23 mouse cellular contexts compared by ENCODE assay signal in the genomic region with DNA sequence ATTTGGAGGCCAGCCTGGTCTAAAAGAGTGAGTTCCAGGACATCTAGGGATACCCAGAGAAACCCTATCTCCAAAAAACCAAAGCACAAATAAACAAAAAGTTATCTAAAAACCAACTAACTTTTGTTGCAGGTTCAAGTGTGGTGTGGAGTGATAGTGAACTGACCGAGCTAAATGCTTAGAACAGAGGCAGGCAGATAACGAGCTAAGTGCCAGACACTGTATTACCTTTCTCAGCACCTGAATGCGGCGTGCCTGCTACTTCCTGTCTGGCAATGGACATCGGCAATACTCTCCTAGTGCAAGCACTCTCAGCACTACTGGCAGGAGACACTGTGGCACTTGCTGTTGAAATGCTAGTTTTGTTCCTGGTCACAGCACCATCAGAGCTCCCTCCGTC. TPM values are rescaled to one million over a fixed set of nuclear protein-coding genes. Genes with fewer than 3 reads are reported as not detected.
DNase-seq lines count a peak whose midpoint lies in the region; ATAC-seq lines count a peak whose summit lies in the region.
"Had no signal": no experiment of that assay in that cellular context is flagged by ENCODE, and none has a peak within 500 bp of the region (broad histone marks: within the 10 kb centered on the region; RNA-seq: fewer than 3 reads in every experiment).

No protein-coding gene starts in this region.

- 65% methylated on average over 6 of the region's 6 CpGs for WGBS in liver, embryonic 11.5 days
- WGBS in liver, embryonic 15.5 days (ENCODE audit: insufficient replicate concordance), result 42% methylated on average over 6 of the region's 6 CpGs

- H3K4me2 ChIP-seq in liver, embryonic 11.5 days, result no peak overlapping the region
- H3K4me2 ChIP-seq in liver, embryonic 15.5 days, result no peak overlapping the region
- H3K4me2 ChIP-seq: embryonic facial prominence, embryonic 12.5 days; forebrain, embryonic 13.5 days; heart, embryonic 13.5 days; hindbrain, embryonic 15.5 days had no signal

- H3K9ac ChIP-seq in liver, embryonic 11.5 days (ENCODE audit: low read depth, low read length), result no peak overlapping the region
- H3K9ac ChIP-seq in liver, embryonic 15.5 days, result no peak overlapping the region
- H3K9ac ChIP-seq: embryonic facial prominence, embryonic 12.5 days; forebrain, embryonic 13.5 days; forebrain, postnatal 0 days; heart, embryonic 13.5 days; hindbrain, embryonic 15.5 days had no signal

- no peak overlapping the region for H3K27ac ChIP-seq in liver, embryonic 11.5 days (ENCODE audit: low read depth, low read length)
- 0 out of 2 replicates have a peak overlapping the region, but pooled peaks have one; percentile 0 for H3K27ac ChIP-seq in liver, embryonic 15.5 days (replicated peaks)
- H3K27ac ChIP-seq: embryonic facial prominence, embryonic 12.5 days; forebrain, embryonic 13.5 days; gastrocnemius, adult 2 months; heart, embryonic 13.5 days; hindbrain, embryonic 15.5 days had no signal

- 0 out of 2 replicates have a peak, but pooled peaks cover 2% of the 10 kb centered on the region for H3K9me3 ChIP-seq in liver, embryonic 11.5 days (ENCODE audit: control insufficient read depth, low read length)
- no peaks in the 10 kb centered on the region for H3K9me3 ChIP-seq in liver, embryonic 15.5 days (replicated peaks)
- H3K9me3 ChIP-seq: embryonic facial prominence, embryonic 12.5 days; forebrain, embryonic 13.5 days; hindbrain, embryonic 15.5 days had no signal

- no peak for DNase-seq in liver, embryonic 11.5 days (ENCODE audit: low spot score)
- DNase-seq in liver (no peak), adipocyte (ENCODE audit: low spot score) (no peak)
- DNase-seq in c-Kit-positive CD71-positive TER-119-positive erythroid progenitor cells, embryonic 14.5 days (ENCODE audit: low spot score), result peak; percentile 19
- DNase-seq in frontal cortex, postnatal 25 days (ENCODE audit: low spot score in 2 of 2), result no peak
- no peak for DNase-seq in cerebellum, postnatal 10 days
- DNase-seq: adrenal gland, postnatal 14 days; B cell, adult 2 months; cerebellum, adult 2 months; cerebellum, postnatal 14 days; embryo, embryonic 11 days; forebrain, postnatal 0 days; gastrocnemius, adult 2 months; gastrocnemius, postnatal 25 days; heart, adult 11 months; heart, postnatal 36 days had no signal

- ATAC-seq in liver, embryonic 11.5 days (replicated peaks; ENCODE audit: low FRiP score), result peak; percentile 51; the same call in 1 of the 2 replicates
- no peak for ATAC-seq in liver, embryonic 15.5 days (ENCODE audit: insufficient read depth)
- ATAC-seq: CD4-positive, CD25-positive, alpha-beta regulatory T cell, adult 4 months; forebrain, embryonic 13.5 days; forebrain, postnatal 0 days; inflammation-experienced regulatory T-cells, adult 6 months had no signal

- H3K4me1 ChIP-seq in liver, embryonic 11.5 days (replicated peaks; ENCODE audit: control insufficient read depth, insufficient read depth, low read length), result peaks cover 11% of the 10 kb centered on the region
- H3K4me1 ChIP-seq in liver, embryonic 15.5 days (replicated peaks), result peaks cover 23% of the 10 kb centered on the region
- H3K4me1 ChIP-seq: embryonic facial prominence, embryonic 12.5 days; forebrain, embryonic 13.5 days; heart, embryonic 13.5 days; hindbrain, embryonic 15.5 days had no signal

- no peaks in the 10 kb centered on the region for H3K27me3 ChIP-seq in liver, embryonic 11.5 days (replicated peaks; ENCODE audit: control insufficient read depth, insufficient read depth, low read length)
- H3K27me3 ChIP-seq in liver, embryonic 15.5 days, result no peaks in the 10 kb centered on the region
- H3K27me3 ChIP-seq: embryonic facial prominence, embryonic 12.5 days; forebrain, embryonic 13.5 days; heart, embryonic 13.5 days; hindbrain, embryonic 15.5 days had no signal

- H3K4me3 ChIP-seq in liver, embryonic 11.5 days (ENCODE audit: low read depth, low read length), result no peak overlapping the region
- H3K4me3 ChIP-seq in liver, embryonic 15.5 days (replicated peaks), result no peak overlapping the region
- H3K4me3 ChIP-seq: embryonic facial prominence, embryonic 12.5 days; forebrain, embryonic 13.5 days; gastrocnemius, adult 2 months; heart, embryonic 13.5 days; hindbrain, embryonic 15.5 days had no signal

- H3K36me3 ChIP-seq in liver, embryonic 11.5 days (ENCODE audit: control insufficient read depth, insufficient read depth, low read length), result peaks cover 42% of the 10 kb centered on the region
- H3K36me3 ChIP-seq in liver, embryonic 15.5 days (replicated peaks), result peaks cover 81% of the 10 kb centered on the region

RNA-seq across cellular contexts. Expression of a gene that starts 41.4 kb away (rescaled TPM):
- 10.2 and 11.0 TPM in 2 replicates for polyA plus RNA-seq in liver, embryonic 11.5 days (2014; fragmentation: Nextera tagmentation; extraction: Ambion mirVana)
- polyA plus RNA-seq in liver, embryonic 15.5 days (2015; fragmentation: Nextera tagmentation; extraction: Ambion mirVana), result 3.7 TPM in 2 replicates

RNA-seq across cellular contexts. Expression of a gene that starts 58.2 kb away (rescaled TPM):
- 19.0 and 23.3 TPM in 2 replicates for polyA plus RNA-seq in liver, embryonic 11.5 days (2014; fragmentation: Nextera tagmentation; extraction: Ambion mirVana)
- polyA plus RNA-seq in liver, embryonic 15.5 days (2015; fragmentation: Nextera tagmentation; extraction: Ambion mirVana), result 10.7 and 10.9 TPM in 2 replicates
